Mouse (Mus musculus): ENCODE results near the gene Armh4.

Armh4 gene

DNA sequence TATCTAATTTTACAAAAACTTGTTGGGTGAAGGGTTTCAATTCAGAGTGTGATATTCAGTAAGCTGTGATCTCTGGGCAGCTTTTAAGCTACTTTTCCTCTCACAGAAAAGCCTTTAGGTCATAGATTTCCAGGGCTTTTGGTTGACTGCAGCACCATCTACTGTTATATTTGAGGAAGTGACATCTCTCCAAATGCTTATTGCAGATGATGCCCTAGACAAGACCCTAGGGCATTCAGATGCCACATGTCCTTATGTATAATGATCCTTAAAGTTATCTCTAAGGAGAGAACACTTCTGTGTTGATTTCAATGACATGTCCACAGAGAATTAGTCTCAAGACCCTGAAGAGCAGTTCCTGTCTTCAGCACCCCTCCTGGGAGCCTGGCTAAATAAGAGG, 49.2 kb downstream of the Armh4 start:
- DNase-seq (ENCODE audit: low spot score in 2 of 2), result no peak

DNA sequence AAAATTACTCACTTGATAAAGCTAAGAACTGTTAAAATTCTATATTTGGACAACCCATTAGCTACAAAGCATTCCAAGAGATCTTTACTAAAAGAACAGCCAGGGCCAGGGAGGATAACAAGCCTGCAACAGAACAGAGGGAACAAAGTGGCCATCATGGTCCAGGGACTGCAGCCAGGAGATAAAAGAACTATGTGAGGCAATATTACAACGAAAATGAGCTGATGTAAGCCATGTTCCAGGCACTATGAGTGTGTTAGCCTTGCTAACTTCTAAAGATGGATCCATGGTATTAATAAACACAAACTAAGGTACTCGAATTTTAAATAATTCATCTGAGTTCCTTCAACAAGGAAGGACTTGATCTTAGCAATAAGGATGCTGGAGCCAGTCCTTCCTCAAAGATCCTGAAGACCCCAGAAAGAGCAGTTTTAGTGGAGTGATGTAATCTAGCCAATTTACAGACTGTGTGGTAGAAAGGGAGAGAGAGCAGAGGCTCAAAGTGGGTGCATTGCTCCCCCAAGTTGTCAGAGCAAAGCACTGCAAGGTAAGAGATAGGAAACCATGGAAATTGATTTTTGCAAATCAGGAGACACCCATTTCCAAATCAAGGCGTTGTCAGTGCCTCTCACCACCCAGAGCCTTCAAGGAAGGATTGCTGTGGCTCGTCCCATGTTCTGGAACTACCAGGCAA, 59.7 kb downstream of the Armh4 start:
- no peak for DNase-seq (ENCODE audit: low spot score in 2 of 2)

- DNase-seq (ENCODE audit: low spot score in 2 of 2), result no peak
These were observed 60.4 kb downstream of the Armh4 start for GRCm38 (mm10) chr14:49722782-49723181.

- DNase-seq (ENCODE audit: low spot score in 2 of 2), result no peak
These were observed 61.9 kb downstream of the Armh4 start for GRCm38 (mm10) chr14:49721281-49721680.

DNA sequence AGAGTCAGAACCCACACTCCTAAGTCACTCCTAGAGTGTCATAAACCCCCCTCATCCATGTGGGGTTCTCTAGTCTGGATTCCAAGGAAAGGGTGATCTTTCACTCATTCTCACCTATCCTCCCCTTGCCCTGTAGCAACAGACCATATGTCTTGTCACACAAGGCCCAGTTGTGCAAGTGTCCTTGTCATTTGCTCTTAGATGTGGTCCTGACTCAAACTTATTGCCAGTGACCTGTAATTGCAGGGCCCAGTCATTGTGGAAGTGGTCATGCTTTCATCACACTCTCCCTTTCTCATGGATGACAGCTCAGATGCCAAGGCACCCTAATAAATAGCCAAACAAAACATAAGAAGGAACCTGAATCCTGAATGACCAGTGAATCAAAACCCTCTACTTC, 63.5 kb downstream of the Armh4 start:
- no peak for DNase-seq (ENCODE audit: low spot score in 2 of 2)

- DNase-seq (ENCODE audit: low spot score in 2 of 2), result no peak
These were observed 72.2 kb downstream of the Armh4 start for GRCm38 (mm10) chr14:49711016-49711415.

DNA sequence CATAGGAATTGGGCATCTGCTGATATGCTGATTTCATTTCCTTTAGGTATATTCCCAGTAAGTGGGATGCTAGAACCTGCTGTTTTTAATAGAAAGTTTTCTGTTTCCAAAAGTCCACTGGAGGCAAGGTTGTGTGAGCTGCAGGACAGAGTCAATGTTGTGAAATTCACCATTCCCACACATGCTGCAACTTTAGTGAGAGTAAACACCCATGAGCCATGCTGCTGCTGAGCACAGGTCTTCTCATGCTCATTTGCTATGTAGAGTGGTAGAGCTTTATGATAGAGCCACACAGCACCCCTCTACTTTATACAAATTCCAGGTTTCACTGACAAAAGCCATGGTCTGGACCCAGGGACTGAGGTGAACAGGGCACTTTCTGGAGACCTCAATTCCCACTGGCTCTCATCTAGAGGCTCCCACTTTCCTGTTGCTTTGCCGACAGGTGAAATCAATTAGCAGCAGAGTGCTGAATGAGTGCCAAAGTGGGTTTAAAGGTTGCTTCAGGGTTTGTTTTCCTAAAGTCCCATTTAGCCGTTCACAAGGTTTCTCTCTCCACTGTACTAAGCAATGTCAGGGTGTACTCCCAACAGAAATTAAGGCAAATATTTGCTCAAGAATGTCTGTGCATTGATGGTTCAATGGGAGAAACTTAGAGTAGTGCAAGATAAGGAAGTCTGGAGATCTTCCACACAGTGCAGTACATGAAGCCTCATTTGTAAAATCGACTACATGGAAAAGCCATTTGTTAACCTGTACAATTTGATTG, 79.6 kb downstream of the Armh4 start:
- DNase-seq (ENCODE audit: low spot score in 2 of 2), result no peak

GRCm38 (mm10) chr14:49679511-49680284, 103.5 kb downstream of the Armh4 start:
- no peak for DNase-seq (ENCODE audit: low spot score in 2 of 2)

DNA sequence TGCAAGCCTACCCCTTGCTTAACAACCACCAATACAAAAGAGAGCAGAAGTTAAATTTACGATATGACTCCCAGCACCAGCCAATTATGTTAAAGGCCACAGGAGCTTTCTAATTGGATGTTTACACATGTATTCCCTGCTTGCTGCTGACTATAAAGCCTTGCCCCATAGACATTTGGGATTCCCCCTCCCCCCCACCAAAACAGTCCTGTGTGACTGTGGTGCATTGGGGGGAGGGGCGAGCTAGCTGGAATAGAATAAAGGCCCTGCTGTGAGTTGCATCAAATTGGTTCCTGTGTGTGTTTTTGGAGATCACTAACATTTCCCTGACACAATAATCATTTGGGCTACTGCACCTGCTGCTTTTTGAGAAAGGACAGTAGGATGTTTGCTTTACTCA, 106.6 kb downstream of the Armh4 start:
- no peak for DNase-seq (ENCODE audit: low spot score in 2 of 2)

DNA sequence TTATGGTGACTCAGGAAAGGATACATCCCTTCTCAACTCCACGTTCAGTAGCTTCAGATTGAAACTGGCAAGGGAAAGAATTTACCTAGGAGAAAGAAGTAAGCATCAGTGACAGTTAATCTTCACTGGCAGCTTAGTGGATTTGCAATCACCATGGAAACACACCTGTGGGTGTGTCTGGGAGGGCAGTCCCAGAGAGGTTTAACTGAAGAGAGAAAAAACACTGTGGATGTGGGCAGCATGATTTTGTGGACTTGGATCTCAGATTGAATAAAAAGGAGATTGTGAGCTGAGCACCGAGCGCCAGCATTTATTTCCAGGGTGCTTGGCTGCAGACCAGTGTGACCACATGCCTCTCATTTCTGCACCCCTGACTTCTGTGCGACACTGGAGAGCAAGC, 122.7 kb downstream of the Armh4 start:
- DNase-seq (ENCODE audit: low spot score in 2 of 2), result no peak

GRCm38 (mm10) chr14:49649191-49649590, 134.0 kb downstream of the Armh4 start:
- DNase-seq (ENCODE audit: low spot score in 2 of 2), result no peak

GRCm38 (mm10) chr14:49637422-49637821, 145.8 kb downstream of the Armh4 start:
- no peak for DNase-seq (ENCODE audit: low spot score in 2 of 2)

DNA sequence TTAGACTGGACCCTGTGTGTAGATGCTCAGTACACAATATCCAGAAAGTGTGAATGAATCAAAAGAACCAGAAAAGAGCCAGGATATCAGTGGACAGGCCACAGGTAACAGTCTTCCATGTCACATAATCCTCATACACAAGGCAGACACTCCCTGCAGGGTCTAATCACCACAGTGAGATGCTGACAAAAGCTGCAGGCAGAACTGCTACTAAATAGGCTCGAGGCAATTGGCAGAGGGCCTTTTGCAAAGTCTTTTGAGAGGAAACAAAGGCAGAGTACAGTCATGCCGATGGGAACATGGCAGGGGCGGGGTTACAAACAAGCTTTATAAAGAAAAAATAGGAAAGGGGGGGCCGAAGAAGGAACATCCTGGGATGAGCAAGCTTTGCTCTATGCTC, 157.1 kb downstream of the Armh4 start:
- no peak for DNase-seq (ENCODE audit: low spot score in 2 of 2)

Data from spleen, postnatal 36 days (tissue).